Mouse (Mus musculus) heart, adult 9 months (tissue): ENCODE data around the gene Rnf186.
"Not testable (repeated sequence)": the region's sequence is repeated elsewhere in the genome, so short reads cannot be mapped to it uniquely, and the experiment has no call there.

Experiments used
- DNase-seq, 2 experiments: peaks; one replicate each; pipeline ENCODE4 v3.0.0; 2022; ENCODE audit warnings: low spot score in 2 of 2

Gene Rnf186

GRCm38 (mm10) chr4:138972139-138972826, 5.4 kb downstream of the Rnf186 start:
- DNase-seq: peak; percentile 88 to 89

GRCm38 (mm10) chr4:138972827-138973718, 6.2 kb downstream of the Rnf186 start, which contains the start of gene Tmco4:
Gene Tmco4, plus strand, starts transcription at chr4:138972888.
- DNase-seq: peak; percentile 85 to 88

GRCm38 (mm10) chr4:138973719-138974115, 6.8 kb downstream of the Rnf186 start:
- no peak for DNase-seq

- DNase-seq: not testable (repeated sequence)
These were observed 7.6 kb downstream of the Rnf186 start for GRCm38 (mm10) chr4:138974540-138974939.

GRCm38 (mm10) chr4:138975194-138975593, 8.3 kb downstream of the Rnf186 start:
- no peak for DNase-seq

- DNase-seq: no peak
These were observed 9.1 kb downstream of the Rnf186 start for GRCm38 (mm10) chr4:138976046-138976445.

GRCm38 (mm10) chr4:138980021-138980420, 13.1 kb downstream of the Rnf186 start:
- no peak for DNase-seq

- no peak for DNase-seq
These were observed 14.0 kb downstream of the Rnf186 start for GRCm38 (mm10) chr4:138980771-138981420.

GRCm38 (mm10) chr4:138983422-138983821, 16.5 kb downstream of the Rnf186 start:
- no peak for DNase-seq

GRCm38 (mm10) chr4:138984744-138985143, 17.8 kb downstream of the Rnf186 start:
- DNase-seq: no peak

GRCm38 (mm10) chr4:138986280-138986679, 19.4 kb downstream of the Rnf186 start:
- no peak for DNase-seq

GRCm38 (mm10) chr4:138994389-138994788, 27.5 kb downstream of the Rnf186 start:
- no peak for DNase-seq

- DNase-seq: no peak
These were observed 29.5 kb downstream of the Rnf186 start for GRCm38 (mm10) chr4:138996410-138996809.

- no peak for DNase-seq
These were observed 30.2 kb downstream of the Rnf186 start for GRCm38 (mm10) chr4:138997121-138997520.

- no peak for DNase-seq
These were observed 31.7 kb downstream of the Rnf186 start for GRCm38 (mm10) chr4:138998611-138999010.

GRCm38 (mm10) chr4:139001026-139001425, 34.1 kb downstream of the Rnf186 start:
- DNase-seq: no peak

GRCm38 (mm10) chr4:139001433-139001832, 34.5 kb downstream of the Rnf186 start:
- peak in 1 of 2 experiments; percentile 15 for DNase-seq

GRCm38 (mm10) chr4:139004067-139004466, 37.2 kb downstream of the Rnf186 start:
- no peak for DNase-seq

GRCm38 (mm10) chr4:139005214-139005613, 38.3 kb downstream of the Rnf186 start:
- DNase-seq: no peak

- DNase-seq: no peak
These were observed 40.4 kb downstream of the Rnf186 start for GRCm38 (mm10) chr4:139007353-139007752.

GRCm38 (mm10) chr4:139007981-139008536, 41.1 kb downstream of the Rnf186 start:
- DNase-seq: no peak

- DNase-seq: no peak
These were observed 44.3 kb downstream of the Rnf186 start for GRCm38 (mm10) chr4:139011201-139011702.
